Mouse (Mus musculus): ENCODE results near the gene Apbb1.

Apbb1 gene

DNA sequence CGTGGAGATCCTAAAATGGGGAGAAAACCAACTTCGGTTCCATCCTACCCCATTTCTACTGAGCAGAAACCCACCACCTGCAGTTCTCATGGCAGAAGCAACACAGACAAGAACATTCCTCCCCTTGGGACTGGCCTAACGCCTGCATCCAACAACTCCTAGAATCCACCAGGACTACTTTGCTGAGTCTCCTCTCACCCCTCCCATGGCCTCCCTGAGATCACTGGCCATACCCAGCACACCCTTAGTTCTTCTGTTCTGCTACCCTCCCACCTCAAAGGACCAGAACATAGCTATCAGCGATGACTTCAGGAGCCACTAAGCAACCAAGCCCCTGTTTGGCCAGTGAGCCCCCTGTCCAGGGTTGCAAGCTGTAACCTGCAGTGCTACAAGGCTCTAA lies 10.7 kb downstream of the Apbb1 start:
- no peak for DNase-seq (ENCODE audit: low read depth, low spot score)

- DNase-seq (ENCODE audit: low read depth, low spot score): no peak
Observed at GRCm38 (mm10) chr7:105569512-105570496, 11.6 kb downstream of the Apbb1 start.

GRCm38 (mm10) chr7:105568988-105569471 lies 12.4 kb downstream of the Apbb1 start:
- peak; percentile 51 for DNase-seq (ENCODE audit: low read depth, low spot score)

DNA sequence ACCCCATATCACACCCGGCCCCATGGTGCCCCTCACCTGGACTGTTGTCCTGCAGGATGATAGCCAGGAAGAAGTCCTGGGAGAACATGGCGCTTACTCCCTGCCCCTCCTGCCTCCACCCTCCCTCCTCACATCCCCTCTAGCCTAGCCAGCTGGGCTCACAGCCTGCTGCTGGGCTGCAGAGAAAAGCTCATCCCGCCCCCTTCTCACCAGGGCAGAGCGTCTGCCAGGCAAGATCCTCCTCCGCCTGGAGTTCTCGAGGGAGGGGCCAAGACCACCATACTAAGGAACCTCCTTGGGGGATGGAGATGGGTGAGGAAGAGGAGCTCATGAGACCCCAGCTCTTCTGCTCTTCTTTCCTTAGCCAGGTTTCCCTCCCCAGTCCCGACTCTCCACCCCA lies 12.9 kb downstream of the Apbb1 start:
- DNase-seq (ENCODE audit: low read depth, low spot score): no peak

- DNase-seq (ENCODE audit: low read depth, low spot score): no peak
Observed at GRCm38 (mm10) chr7:105565071-105565836, 16.2 kb downstream of the Apbb1 start.

DNA sequence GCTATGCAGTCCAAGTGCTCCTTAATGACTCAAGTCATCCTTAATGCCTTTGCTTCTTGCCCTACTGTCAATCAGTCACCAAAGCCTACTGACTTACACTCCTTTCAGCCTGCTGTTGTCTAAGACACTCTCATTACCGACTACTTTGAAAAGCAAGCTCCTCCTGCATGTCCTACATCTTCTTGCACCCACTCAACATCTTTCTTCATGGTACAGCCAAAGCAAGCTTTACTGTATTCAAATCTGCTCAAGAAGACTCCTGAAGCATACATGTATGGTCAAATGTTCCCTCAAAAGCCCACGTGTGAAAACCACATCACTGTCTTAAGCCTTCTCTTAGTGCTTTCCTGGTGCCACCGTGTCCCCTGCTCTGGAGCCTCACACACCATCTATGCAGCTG lies 18.1 kb downstream of the Apbb1 start:
- DNase-seq (ENCODE audit: low read depth, low spot score): no peak

GRCm38 (mm10) chr7:105562317-105562716 lies 19.1 kb downstream of the Apbb1 start:
- no peak for DNase-seq (ENCODE audit: low read depth, low spot score)

DNA sequence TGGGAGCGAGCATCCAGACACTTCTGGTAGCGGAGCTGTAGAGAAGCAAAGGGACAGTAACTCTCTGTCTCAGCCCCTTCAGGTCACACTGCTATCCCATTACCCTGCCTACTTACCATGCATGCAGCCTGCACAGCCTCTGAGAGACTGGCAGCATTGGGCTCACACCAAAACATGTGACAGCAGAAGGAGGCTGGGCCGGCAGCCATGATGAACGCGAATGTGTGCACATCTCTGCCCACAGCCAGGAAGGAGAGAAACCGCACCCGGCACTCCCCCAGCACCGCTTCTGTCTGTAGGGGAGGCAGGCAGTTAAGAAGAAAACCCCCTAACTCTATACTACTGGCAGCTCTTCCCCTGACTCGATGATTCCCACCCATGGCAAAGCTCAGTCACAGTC lies 22.4 kb downstream of the Apbb1 start:
- no peak for DNase-seq (ENCODE audit: low read depth, low spot score)

GRCm38 (mm10) chr7:105557671-105558070 lies 23.8 kb downstream of the Apbb1 start:
- no peak for DNase-seq (ENCODE audit: low read depth, low spot score)

- no peak for DNase-seq (ENCODE audit: low read depth, low spot score)
Observed at GRCm38 (mm10) chr7:105556406-105556805, 25.0 kb downstream of the Apbb1 start.

- DNase-seq (ENCODE audit: low read depth, low spot score): no peak
Observed at GRCm38 (mm10) chr7:105555571-105555970, 25.9 kb downstream of the Apbb1 start.

GRCm38 (mm10) chr7:105554212-105554942 lies 27.1 kb downstream of the Apbb1 start, which contains the start of gene Smpd1:
TSS of gene Smpd1 (plus strand) at chr7:105554360.
- peak; percentile 74 for DNase-seq (ENCODE audit: low read depth, low spot score)

GRCm38 (mm10) chr7:105553456-105554211 lies 27.8 kb downstream of the Apbb1 start:
- DNase-seq (ENCODE audit: low read depth, low spot score): no peak

GRCm38 (mm10) chr7:105549035-105549434 lies 32.4 kb downstream of the Apbb1 start:
- DNase-seq (ENCODE audit: low read depth, low spot score): no peak

DNA sequence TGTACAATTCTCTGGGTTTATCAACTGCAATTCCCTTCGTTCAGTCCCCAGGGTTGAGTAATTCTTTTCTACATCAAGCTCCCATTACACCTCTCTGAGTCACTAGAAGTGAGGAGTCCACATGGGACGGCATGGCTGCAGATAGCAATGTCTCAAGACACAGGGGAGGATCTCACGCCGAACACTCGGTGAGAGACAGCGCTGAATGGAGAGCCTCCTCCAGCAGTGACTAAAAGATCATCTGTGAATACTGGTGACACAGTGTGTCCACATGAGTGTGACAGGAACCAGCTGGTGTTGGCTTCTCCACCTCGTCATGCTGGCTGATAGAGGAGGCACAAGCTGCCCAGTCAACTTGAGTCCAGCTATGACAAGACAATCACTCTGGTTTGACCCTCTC lies 33.5 kb downstream of the Apbb1 start:
- no peak for DNase-seq (ENCODE audit: low read depth, low spot score)

DNA sequence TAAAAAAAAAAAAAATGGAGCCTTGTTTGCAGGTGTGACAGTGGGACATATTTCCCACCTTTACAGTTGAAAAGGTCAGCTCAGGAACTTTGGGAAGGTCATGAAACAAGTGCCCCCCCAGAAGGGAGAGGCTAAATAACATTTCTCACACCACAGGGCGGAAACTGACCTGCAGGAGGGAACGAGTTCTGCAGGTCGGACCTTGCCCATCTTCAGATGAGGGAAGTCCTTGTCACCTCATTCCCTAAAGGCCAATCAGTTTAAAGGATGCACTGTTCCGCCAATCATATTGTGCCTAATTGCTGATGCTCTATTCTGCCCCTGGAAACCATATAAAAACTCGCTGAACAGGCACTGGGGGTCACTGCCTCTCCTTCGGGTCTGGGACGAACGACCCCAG lies 35.5 kb downstream of the Apbb1 start:
- no peak for DNase-seq (ENCODE audit: low read depth, low spot score)

DNA sequence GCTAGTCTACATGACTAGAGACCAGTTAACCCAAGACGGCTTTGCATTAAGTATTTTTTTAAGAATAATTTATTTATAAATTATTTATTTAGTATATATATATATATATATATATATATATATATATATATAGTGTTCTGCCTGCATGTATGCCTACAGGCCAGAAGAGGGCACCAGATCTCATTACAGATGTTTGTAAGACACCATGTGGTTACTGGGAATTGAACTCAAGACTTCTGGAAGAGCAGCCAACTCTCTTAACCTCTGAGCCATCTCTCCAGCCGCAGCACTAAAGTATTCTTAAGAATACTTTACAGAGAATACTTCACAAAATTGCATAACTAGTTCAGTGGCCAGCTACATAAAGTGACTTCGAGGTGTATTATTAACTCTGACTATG lies 47.3 kb downstream of the Apbb1 start:
- DNase-seq (ENCODE audit: low read depth, low spot score): no peak

- no peak for DNase-seq (ENCODE audit: low read depth, low spot score)
Observed at GRCm38 (mm10) chr7:105528094-105528493, 53.4 kb downstream of the Apbb1 start.

- DNase-seq (ENCODE audit: low read depth, low spot score): peak; percentile 21
Observed at GRCm38 (mm10) chr7:105527306-105527937, 54.0 kb downstream of the Apbb1 start.

DNA sequence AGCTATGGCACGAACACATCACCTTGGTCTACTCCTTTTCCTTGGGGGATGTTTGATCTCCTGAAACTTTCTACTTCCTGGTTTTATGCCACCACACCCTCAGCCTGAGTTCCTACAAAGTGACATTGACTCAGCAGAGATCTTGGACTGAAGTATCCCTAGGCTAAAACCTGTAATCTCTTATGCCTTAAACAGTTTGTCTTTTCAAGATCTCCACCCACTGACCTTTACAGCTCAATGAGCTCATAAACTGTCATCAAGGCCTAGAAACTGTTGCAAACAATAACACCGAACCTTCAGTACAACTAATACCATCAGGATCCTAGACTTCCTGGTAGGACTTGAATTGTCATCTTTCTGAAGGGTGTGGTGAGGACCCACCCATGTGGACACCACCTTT lies 57.2 kb downstream of the Apbb1 start:
- no peak for DNase-seq (ENCODE audit: low read depth, low spot score)
